Mouse (Mus musculus): ENCODE measurements around the gene Ikbke.

DNA sequence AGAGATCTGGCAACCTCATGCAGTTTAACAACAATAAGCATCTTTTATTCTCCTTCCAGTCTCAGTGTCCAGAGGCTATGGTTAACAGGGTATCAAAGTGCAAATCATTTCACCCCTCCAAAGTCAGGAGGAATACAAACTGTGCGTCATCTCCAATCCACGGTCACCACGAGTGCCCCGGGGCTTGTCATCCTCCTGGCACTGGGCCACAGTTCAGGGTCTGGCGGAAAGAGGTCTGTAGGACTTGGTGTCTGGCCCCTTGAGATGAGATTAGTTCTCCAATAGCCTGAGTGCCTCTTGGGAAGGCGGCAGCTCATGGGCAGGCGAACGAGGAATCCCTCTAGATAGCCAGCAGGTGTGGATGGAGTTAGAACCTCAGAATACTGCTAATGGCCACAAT lies 15.8 kb upstream of the Ikbke start:
- TF ChIP-seq POLR2A (IDR thresholded peaks at IDR 0.05; ENCODE audit: extremely low read depth, insufficient read depth, low read length) (no peak), CTCF (IDR thresholded peaks at IDR 0.05; ENCODE audit: low read depth, low read length) (no peak)
